Comparison of ENCODE assay signal across 10 mouse cellular contexts in the genomic region with DNA sequence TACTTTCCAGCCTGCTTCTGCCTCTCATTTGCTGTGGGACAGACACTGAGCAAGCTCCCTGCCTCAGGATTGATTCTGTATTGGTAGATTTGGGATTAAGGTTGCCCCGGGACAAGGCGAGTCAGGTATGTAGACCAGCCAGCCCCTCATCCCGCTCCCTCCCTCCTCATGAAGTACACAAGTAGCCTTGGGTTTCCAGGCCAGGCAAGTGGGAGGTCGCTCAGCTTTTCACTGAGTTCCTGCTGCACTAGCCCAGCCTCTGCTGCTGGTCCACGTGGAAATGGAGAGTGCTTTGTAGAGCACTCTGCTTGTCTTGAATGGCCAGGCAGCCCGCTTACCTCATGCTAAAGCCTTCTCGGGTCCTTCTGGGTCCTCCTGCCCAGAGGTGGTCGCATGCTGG. TPM values are rescaled to one million over a fixed set of nuclear protein-coding genes. Genes with fewer than 3 reads are reported as not detected.
DNase-seq lines count a peak whose midpoint lies in the region; ATAC-seq and TF ChIP-seq lines count a peak whose summit lies in the region.
"Had no signal": no experiment of that assay in that cellular context is flagged by ENCODE, and none has a peak within 500 bp of the region (broad histone marks: within the 10 kb centered on the region; RNA-seq: fewer than 3 reads in every experiment).

No protein-coding gene starts in this region.

- no peak for DNase-seq in heart, postnatal 36 days
- no peak for DNase-seq in kidney, postnatal 0 days (ENCODE audit: low spot score)
- no peak for DNase-seq in kidney, postnatal 10 days
- no peak for DNase-seq in embryonic facial prominence, embryonic 10.5 days (ENCODE audit: low spot score)
- DNase-seq: cerebellum, adult 2 months; right cerebral cortex, postnatal 25 days had no signal

- no peak overlapping the region for H3K9ac ChIP-seq in heart, embryonic 12.5 days
- H3K9ac ChIP-seq in kidney, postnatal 0 days (ENCODE audit: low read depth, low read length): no peak overlapping the region
- H3K9ac ChIP-seq in liver, embryonic 16.5 days (ENCODE audit: low read depth, low read length): no peak overlapping the region
- no peak overlapping the region for H3K9ac ChIP-seq in neural tube, embryonic 15.5 days (replicated peaks)

- no peaks in the 10 kb centered on the region for H3K27me3 ChIP-seq in heart, embryonic 12.5 days (replicated peaks)
- H3K27me3 ChIP-seq in kidney, postnatal 0 days (ENCODE audit: insufficient read depth, low read length): no peaks in the 10 kb centered on the region
- H3K27me3 ChIP-seq in embryonic facial prominence, embryonic 10.5 days (replicated peaks; ENCODE audit: low read depth, poor library complexity, severe bottlenecking): no peaks in the 10 kb centered on the region
- no peaks in the 10 kb centered on the region for H3K27me3 ChIP-seq in liver, embryonic 16.5 days (ENCODE audit: control insufficient read depth, insufficient read depth, low read depth, low read length)
- no peaks in the 10 kb centered on the region for H3K27me3 ChIP-seq in neural tube, embryonic 15.5 days (replicated peaks)

- 61% methylated on average over 8 of the region's 8 CpGs for WGBS in heart, embryonic 12.5 days
- WGBS in kidney, postnatal 0 days: 61% methylated on average over 8 of the region's 8 CpGs
- WGBS in embryonic facial prominence, embryonic 10.5 days: 71% methylated on average over 8 of the region's 8 CpGs
- WGBS in liver, embryonic 16.5 days (ENCODE audit: insufficient replicate concordance): 60% methylated on average over 8 of the region's 8 CpGs
- 77% methylated on average over 8 of the region's 8 CpGs for WGBS in neural tube, embryonic 15.5 days

- ATAC-seq in heart, embryonic 12.5 days (ENCODE audit: insufficient number of reproducible peaks, low FRiP score): no peak
- ATAC-seq in kidney, postnatal 0 days (replicated peaks; ENCODE audit: low FRiP score, low read depth): no peak; the same call in 1 of the 2 replicates
- no peak for ATAC-seq in liver, embryonic 16.5 days (ENCODE audit: low read depth)
- no peak for ATAC-seq in neural tube, embryonic 15.5 days (ENCODE audit: low FRiP score)
- ATAC-seq: inflammation-experienced regulatory T-cells, adult 6 months had no signal

- TF ChIP-seq CTCF in kidney, postnatal 0 days (IDR thresholded peaks at IDR 0.05; ENCODE audit: low read depth): no peak

- peaks cover 37% of the 10 kb centered on the region for H3K4me1 ChIP-seq in heart, embryonic 12.5 days (replicated peaks)
- H3K4me1 ChIP-seq in kidney, postnatal 0 days (replicated peaks; ENCODE audit: insufficient read depth, low read length): peaks cover 16% of the 10 kb centered on the region; the same call in 1 of the 2 replicates
- peaks cover 38% of the 10 kb centered on the region for H3K4me1 ChIP-seq in embryonic facial prominence, embryonic 10.5 days
- H3K4me1 ChIP-seq in liver, embryonic 16.5 days (ENCODE audit: control insufficient read depth, low read depth, low read length): peaks cover 11% of the 10 kb centered on the region
- H3K4me1 ChIP-seq in neural tube, embryonic 15.5 days: peaks cover 8% of the 10 kb centered on the region

- peak overlapping the region; percentile 35; the same call in 1 of the 2 replicates for H3K4me2 ChIP-seq in heart, embryonic 12.5 days
- H3K4me2 ChIP-seq in kidney, postnatal 0 days (ENCODE audit: low read length): no peak overlapping the region
- H3K4me2 ChIP-seq in liver, embryonic 16.5 days (ENCODE audit: low read depth, low read length): no peak overlapping the region
- no peak overlapping the region for H3K4me2 ChIP-seq in neural tube, embryonic 15.5 days

- peaks cover 10% of the 10 kb centered on the region for H3K36me3 ChIP-seq in heart, embryonic 12.5 days
- H3K36me3 ChIP-seq in kidney, postnatal 0 days (ENCODE audit: insufficient read depth, low read length): peaks cover 4% of the 10 kb centered on the region; the same call in 1 of the 2 replicates
- peaks cover 33% of the 10 kb centered on the region for H3K36me3 ChIP-seq in embryonic facial prominence, embryonic 10.5 days (replicated peaks)
- H3K36me3 ChIP-seq in liver, embryonic 16.5 days (ENCODE audit: control insufficient read depth, insufficient read depth): no peaks in the 10 kb centered on the region; the same call in 1 of the 2 replicates
- H3K36me3 ChIP-seq in neural tube, embryonic 15.5 days: peaks cover 7% of the 10 kb centered on the region

- no peak overlapping the region for H3K4me3 ChIP-seq in heart, embryonic 12.5 days
- no peak overlapping the region for H3K4me3 ChIP-seq in kidney, postnatal 0 days (replicated peaks; ENCODE audit: low read depth, low read length)
- no peak overlapping the region for H3K4me3 ChIP-seq in embryonic facial prominence, embryonic 10.5 days
- H3K4me3 ChIP-seq in liver, embryonic 16.5 days (ENCODE audit: low read depth, low read length): no peak overlapping the region
- no peak overlapping the region for H3K4me3 ChIP-seq in neural tube, embryonic 15.5 days (replicated peaks)

- intact Hi-C loops in heart, postnatal 36 days (cut with DNase I): no loop called here

- peak overlapping the region; percentile 62 for H3K27ac ChIP-seq in heart, embryonic 12.5 days (ENCODE audit: poor library complexity, severe bottlenecking)
- H3K27ac ChIP-seq in kidney, postnatal 0 days: peak overlapping the region; percentile 64; the same call in 1 of the 2 replicates
- H3K27ac ChIP-seq in embryonic facial prominence, embryonic 10.5 days (replicated peaks): peak overlapping the region; percentile 68
- H3K27ac ChIP-seq in liver, embryonic 16.5 days (ENCODE audit: low read length): peak overlapping the region; percentile 45; the same call in 1 of the 2 replicates
- no peak overlapping the region for H3K27ac ChIP-seq in neural tube, embryonic 15.5 days (replicated peaks)

- H3K9me3 ChIP-seq in heart, embryonic 12.5 days (replicated peaks): no peaks in the 10 kb centered on the region
- H3K9me3 ChIP-seq in kidney, postnatal 0 days (replicated peaks; ENCODE audit: low read length): no peaks in the 10 kb centered on the region
- H3K9me3 ChIP-seq in embryonic facial prominence, embryonic 10.5 days: no peaks in the 10 kb centered on the region
- H3K9me3 ChIP-seq in liver, embryonic 16.5 days (replicated peaks; ENCODE audit: control insufficient read depth, low read length): no peaks in the 10 kb centered on the region
- no peaks in the 10 kb centered on the region for H3K9me3 ChIP-seq in neural tube, embryonic 15.5 days (replicated peaks)

RNA-seq across cellular contexts. Expression of a gene that starts 11.4 kb away (rescaled TPM):
- polyA plus RNA-seq in heart, embryonic 12.5 days (2016; fragmentation: Nextera tagmentation; extraction: Ambion mirVana): 5.3 and 6.0 TPM in 2 replicates
- total RNA-seq in heart, postnatal 36 days (2021): 1 to 10 TPM; 5.0 to 7.6 TPM
- polyA plus RNA-seq in kidney, postnatal 0 days (2015; fragmentation: Nextera tagmentation; extraction: Ambion mirVana): 2.8 TPM in 2 replicates
- polyA plus RNA-seq in embryonic facial prominence, embryonic 10.5 days (2016; fragmentation: Nextera tagmentation; extraction: Ambion mirVana): 9.1 and 10.8 TPM in 2 replicates
- 0.60 and 0.96 TPM in 2 replicates for polyA plus RNA-seq in liver, embryonic 16.5 days (2015; fragmentation: Nextera tagmentation; extraction: Ambion mirVana)
- polyA plus RNA-seq in neural tube, embryonic 15.5 days (2015; fragmentation: Nextera tagmentation; extraction: Ambion mirVana): 2.5 and 2.9 TPM in 2 replicates

RNA-seq across cellular contexts. Expression of a gene that starts 33.9 kb away (rescaled TPM):
- polyA plus RNA-seq in heart, embryonic 12.5 days (2016; fragmentation: Nextera tagmentation; extraction: Ambion mirVana): 8.2 and 15.3 TPM in 2 replicates
- 10 to 100 TPM in 1 of 2 experiments, 1 to 10 TPM in 1; 9.6 to 17.4 TPM for total RNA-seq in heart, postnatal 36 days (2021)
- polyA plus RNA-seq in kidney, postnatal 0 days (2015; fragmentation: Nextera tagmentation; extraction: Ambion mirVana): 11.8 and 17.4 TPM in 2 replicates
- 13.9 and 14.3 TPM in 2 replicates for polyA plus RNA-seq in embryonic facial prominence, embryonic 10.5 days (2016; fragmentation: Nextera tagmentation; extraction: Ambion mirVana)
- polyA plus RNA-seq in liver, embryonic 16.5 days (2015; fragmentation: Nextera tagmentation; extraction: Ambion mirVana): 2.9 and 6.0 TPM in 2 replicates
- 17.6 and 25.6 TPM in 2 replicates for polyA plus RNA-seq in neural tube, embryonic 15.5 days (2015; fragmentation: Nextera tagmentation; extraction: Ambion mirVana)

RNA-seq across cellular contexts. Expression of a gene that starts 50.8 kb away (rescaled TPM):
- polyA plus RNA-seq in heart, embryonic 12.5 days (2016; fragmentation: Nextera tagmentation; extraction: Ambion mirVana): 81.8 and 91.2 TPM in 2 replicates
- 100 to 1,000 TPM; 113 to 120 TPM for total RNA-seq in heart, postnatal 36 days (2021)
- polyA plus RNA-seq in kidney, postnatal 0 days (2015; fragmentation: Nextera tagmentation; extraction: Ambion mirVana): 84.7 and 85.1 TPM in 2 replicates
- polyA plus RNA-seq in embryonic facial prominence, embryonic 10.5 days (2016; fragmentation: Nextera tagmentation; extraction: Ambion mirVana): 60.1 and 66.2 TPM in 2 replicates
- polyA plus RNA-seq in liver, embryonic 16.5 days (2015; fragmentation: Nextera tagmentation; extraction: Ambion mirVana): 21.6 and 26.4 TPM in 2 replicates
- polyA plus RNA-seq in neural tube, embryonic 15.5 days (2015; fragmentation: Nextera tagmentation; extraction: Ambion mirVana): 69.5 and 72.1 TPM in 2 replicates
